Mouse (Mus musculus): ENCODE data around the gene 2810459M11Rik. TPM values are rescaled to one million over a fixed set of nuclear protein-coding genes. Genes with fewer than 3 reads are reported as not detected.

2810459M11Rik gene
- polyA plus RNA-seq (2017; shearing (Covaris generic)): not detected

DNA sequence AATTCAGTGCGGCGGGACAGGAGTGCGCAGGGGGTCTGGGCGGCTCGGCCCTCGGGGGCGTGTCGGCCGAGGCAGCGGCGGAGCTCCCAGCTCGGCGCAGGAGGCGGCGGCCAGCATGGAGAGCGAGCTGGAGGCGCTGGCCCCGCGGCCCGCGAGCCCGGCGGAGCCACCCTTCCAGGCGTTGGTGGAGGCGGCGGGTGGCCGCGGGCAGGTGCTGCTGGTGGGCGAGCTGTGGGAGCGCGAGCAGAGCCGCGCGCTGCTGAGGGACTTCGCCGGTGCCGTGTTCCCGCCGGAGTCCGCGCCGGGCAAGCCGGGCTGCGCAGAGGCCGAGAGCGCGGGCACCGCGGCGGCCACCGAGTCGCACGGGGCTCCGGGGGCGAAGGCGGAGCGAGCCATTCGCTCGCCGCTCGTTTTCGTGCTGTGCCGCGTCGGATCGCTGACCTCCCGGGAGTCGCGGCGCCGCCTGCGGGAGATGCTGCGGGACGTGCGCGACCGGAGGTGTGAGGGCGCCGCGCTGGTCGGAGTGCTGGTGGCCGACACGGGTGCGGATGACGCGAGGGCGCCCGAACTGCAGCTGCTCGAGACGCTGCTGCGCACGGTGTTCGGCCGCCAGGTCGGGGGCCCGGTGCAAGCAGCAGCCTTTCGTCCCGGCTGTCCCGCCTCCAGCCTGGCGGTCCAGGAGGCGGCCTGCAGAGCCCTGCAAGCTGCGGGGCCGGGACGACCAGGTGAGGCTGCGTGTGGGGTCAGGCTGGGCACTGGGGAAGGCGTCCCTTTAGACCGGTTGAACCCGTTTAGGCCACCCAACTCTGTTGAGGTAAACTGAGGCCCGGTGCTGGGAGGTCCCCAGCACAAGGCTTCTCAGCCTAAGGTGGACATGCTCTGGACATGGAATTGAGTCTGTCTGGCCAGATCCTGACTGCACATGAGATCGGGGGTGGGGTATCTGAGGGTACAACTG lies at the start of gene 2810459M11Rik:
Gene 2810459M11Rik, plus strand, starts transcription at position 16 of the 958 bp plus-strand sequence.
- ATAC-seq: peak; percentile 28

DNA sequence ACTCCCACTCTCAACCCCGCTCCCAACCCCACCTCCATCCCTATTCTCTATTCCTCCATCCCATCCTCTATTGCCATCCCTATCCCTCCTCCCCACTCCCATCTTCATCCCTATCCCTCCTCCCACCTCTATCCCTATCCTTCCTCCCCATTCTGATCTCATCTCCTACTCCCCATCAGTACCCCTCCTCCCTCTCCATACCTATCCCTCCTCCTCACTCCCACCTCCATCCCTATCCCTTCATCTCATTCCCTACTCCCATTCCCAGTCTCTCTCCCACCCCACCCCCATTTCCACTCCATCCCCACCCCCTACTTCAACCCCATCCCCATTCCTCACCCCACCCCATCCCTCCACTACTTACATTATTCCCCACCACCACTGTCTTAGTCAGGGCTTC lies 48.4 kb upstream of the 2810459M11Rik start:
- ATAC-seq: no peak

DNA sequence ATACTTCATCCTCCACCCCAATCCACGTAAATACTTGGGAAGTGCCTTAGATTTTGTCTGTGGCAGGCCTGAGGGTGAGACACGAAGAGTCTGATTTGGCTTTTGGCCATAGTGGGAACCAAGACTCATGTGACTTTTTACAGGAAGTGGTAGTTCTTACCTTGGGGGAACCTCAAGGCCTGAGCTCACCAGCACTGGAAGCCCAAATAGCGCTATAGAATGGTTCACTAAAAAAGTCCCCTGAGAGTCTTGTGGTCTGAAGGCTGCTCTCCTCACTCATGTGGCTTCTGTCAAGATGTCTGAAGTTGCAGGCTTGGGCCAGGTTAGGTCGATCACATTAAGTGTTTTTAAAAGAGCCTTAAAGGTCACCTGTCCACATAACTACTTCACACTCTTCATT lies 47.7 kb upstream of the 2810459M11Rik start:
- peak; percentile 92 for ATAC-seq

DNA sequence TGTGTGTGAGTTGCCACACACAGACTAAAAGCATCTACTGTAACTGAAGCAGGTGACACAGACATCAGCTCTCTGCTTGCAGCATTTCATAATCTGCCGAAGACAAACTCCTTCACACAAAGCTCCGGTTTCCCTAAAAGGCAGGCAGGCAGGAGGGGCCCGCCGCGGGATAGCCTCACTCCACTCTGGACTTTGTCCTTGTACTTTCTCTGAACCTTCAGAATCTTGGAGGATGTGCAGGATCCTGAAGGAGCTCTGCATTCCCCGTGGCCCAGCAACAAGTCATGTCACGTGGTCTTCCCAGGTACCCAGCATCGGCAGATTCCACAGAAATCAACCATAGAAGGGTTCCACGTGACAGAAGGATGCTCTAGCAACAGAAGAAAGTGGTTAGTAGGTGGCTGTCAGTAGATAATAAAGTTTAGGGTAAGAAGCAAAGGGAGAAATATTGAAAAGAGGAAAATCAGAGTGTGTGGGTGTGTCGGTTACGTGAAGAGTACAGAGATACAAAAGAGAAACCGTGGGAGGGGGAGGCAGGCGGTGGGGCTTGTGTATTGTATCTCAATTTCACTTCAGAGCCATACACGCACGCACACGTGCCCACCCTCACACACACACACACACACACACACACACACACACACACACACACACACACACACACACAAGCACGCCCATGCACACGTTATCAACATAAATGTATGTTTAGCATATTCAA lies 45.7 kb upstream of the 2810459M11Rik start:
- ATAC-seq: peak; percentile 42

DNA sequence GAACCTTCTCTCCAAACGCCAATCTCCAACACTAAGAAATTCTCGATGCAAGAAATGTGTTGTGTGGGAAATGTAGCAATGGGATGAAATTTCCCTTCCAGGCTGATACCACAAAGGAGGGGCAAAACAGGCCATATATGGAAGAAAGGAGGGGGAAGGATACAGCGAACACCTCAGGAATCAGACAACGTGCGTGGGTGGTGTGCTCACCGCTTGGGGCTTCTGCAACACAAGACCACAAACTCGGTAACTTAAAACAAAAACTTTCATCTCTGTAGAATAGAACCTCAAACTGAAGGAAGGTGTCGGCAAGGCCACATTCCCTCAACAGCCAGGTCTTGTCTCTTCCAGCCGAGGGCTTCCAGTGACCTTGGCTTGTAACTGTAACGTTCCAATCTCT lies 40.1 kb upstream of the 2810459M11Rik start:
- peak; percentile 70 for ATAC-seq

DNA sequence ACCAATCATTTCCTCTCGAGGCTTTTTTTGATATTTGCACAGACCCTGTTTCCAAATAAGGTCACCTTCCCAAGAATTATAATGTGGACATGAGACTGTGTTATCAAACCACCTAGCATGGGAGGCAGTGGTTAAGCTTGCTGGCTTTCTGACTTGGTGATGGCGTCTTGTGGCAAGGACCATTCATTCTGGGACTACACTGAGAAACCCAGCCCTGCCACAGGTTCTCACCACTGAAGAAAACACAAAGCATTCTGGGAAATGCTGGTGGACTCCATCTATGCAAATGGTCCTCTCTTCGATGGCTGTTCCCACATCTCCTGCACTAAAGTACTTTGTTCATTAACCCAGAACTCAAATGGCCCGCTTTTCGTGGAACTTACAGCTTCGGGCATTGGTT lies 39.6 kb upstream of the 2810459M11Rik start:
- no peak for ATAC-seq

DNA sequence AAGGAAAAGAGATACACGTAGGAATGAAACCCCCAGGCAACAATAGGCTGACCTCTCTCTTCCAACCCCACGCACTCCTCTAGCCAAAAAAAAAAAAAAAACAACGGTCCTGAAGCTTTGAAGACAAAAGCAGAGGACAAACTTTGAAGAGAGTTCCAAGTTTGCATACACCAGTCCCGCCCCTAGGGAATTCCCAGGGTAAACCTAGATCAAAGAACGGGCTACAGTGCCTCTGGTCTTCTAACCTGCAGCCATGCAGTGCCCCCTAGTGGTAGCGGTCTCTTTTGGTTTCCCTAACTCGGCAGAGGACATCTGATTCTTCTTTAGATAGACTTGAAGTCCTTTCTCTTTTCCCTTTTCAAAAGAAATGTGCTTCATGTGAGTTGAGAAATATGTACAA lies 37.9 kb upstream of the 2810459M11Rik start:
- peak; percentile 79 for ATAC-seq

DNA sequence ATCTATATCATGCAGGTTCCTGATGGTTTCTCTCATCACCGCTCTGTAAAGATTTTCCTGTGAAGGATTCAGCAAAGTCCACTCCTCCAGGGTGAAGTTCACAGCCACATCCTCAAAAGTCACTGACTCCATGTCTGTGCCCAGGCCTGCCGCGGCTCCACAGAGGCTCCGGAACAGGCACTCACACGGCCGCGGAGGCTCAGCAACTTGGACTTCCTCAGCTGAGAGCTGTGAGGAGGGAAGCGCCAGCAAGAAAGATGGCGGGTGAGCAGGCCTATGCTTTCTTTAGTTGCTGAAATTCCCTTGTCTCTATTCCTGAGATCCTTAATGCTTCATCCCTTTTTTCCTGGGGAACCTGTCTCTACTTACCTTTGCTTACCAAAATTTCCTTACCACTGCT lies 29.9 kb upstream of the 2810459M11Rik start:
- peak; percentile 43 for ATAC-seq

DNA sequence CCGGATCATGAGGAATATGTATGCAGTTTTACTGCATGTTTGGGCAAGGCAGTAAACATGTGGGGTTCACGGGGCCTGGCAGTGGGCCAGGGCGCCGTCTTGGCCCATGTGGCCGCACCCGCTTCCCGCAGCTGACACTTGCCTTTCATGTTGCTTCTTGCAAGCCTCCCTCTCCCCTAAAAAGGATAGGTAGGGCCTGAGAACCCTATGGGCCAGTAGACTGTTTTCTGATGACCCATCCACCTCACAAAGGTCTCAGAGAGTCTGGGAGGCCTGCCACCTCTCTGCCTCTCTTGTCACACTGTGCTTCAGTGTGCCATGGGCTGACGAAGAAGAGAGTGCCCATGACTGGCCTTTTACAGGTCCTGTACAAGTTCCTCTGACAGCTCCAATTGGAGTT lies 29.1 kb upstream of the 2810459M11Rik start, which contains the start of gene Spata3:
Gene Spata3, plus strand, starts transcription at position 301 of the 400 bp plus-strand sequence.
- ATAC-seq: no peak

DNA sequence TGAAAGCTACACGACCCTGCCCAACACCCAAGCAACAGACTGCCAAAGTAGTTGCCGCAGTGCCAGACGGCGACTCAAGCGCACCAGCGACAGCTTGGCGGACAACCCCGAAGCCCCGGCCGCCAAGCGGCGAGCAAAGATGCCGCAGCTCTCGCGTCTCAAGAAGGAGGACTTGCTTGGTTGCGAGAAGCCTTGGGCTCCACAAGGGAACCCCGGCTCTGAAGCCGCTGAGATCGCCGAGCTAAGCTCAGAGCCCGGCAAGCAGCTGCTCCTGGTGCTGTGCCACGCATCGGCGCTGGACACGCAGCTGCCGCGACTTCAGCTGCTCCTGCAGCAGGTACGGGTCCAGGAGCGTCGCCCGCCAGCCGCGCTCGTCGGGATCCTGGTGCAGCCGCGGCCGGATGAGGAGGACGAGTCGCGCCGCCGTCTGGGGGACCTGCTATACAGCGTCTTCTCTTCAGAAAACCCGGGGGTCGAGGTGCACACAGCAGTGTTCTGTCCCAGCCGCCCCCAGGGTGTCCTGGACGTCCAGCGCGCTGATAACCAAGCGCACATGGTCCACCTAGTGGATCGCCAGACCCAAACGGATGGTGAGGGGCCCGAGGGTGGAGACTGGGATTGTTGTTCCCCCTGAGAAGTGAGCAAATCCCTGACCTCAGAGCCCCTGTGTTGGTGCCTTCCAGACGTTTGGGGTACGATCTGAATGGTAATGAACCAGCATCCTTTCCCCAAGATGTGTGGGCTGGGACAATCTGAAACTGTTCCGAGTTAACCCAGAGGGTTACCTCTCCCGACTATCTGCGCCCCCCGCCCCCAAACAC lies 27.2 kb upstream of the 2810459M11Rik start:
- peak; percentile 73 for ATAC-seq

DNA sequence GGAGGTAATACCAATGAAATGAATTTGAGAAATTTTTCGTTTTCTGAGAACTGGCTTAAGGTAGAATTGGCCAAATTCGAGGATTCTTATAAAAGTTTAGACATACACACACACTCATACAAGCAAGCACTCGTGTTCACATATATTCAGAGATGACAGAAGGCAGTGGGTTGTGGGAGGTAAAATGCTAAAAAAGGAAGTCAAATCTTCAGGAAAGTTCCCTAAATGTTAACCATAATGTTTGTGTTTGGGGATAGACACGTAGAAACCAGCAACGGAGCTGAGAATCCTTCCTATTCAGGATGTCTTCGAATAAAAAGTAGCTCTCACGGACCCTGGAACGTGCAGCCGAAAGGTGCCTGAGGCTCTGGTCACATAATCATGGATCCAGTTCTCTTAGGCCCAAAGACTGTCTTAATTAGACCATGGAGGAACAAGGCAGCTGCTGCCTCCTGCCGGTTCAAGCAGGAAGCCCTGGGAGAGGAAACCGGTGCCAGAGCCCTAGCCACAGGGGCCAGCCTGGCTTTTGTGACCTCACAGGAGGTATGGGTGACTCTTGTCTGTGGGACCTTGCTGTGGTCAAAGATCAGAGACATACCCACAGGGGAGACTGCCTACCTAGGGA lies 24.2 kb upstream of the 2810459M11Rik start:
- ATAC-seq: no peak

DNA sequence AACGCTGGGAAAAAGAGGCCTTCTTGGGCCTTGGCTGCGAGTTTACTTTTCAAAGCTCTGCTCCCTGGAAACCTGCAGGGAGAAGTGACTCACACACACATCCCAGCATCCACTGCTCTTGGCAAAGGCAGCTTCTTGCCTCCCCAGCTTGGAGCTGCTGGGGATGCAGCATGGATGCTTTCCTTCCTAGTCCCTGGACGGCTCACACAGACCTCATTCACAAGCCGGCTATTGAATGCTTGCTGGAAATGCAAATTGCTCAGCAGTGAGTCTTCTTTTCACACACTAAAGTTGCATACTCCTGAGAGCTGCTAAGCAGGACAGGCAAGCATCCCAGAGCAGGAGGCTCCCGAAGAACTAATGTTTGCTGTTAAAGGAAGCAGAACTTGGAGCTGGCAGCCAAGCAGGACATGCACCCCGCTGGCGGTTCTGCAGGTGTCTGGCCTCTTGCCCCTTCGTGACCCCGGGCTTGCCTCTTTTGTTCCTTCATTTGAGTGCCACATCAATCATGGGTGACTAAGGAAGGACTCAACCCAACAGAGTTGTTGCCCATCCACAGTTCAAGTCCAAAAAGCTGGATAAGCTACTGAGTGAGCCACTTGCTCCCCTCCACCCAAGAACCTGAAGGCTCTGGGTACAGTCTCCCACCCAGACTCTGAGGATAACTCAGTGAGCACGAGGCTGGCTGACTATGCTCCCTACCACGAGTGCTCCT lies 13.2 kb upstream of the 2810459M11Rik start:
- no peak for ATAC-seq

DNA sequence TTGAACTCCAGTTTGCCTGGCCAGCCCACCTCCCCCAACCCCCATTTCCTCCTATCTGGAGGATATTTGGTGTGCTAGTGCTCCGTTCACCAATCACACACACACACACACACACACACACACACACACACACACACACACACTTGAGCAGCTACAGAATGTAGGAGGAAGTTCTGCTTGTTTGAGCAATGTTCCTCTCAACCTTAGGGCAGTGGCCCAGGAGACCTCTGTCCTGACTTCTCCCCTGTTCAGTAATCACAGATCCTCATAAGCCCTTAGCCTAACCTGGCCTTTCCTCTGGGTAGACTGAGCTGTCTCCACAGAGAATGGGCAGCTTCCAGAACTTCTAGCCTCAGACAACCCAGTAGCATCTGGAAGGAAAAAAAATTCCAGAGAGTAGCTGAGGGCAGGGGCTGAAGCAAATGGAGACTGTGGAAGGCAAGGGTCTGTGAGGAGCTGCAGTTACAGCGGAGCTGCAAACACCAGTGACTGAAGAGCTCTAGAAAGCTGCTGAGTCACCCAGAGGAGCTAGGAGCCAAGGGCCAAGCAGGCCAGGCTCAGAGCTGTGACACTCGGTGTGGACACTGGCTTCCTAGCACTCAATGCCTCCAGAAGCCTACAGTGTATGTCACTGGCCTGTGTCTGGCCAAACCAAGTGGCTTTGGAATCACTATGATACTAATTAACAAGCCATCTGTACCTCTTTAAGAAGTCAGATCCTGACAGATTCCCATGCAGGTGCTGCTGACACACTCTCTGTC lies 7.3 kb upstream of the 2810459M11Rik start:
- no peak for ATAC-seq

DNA sequence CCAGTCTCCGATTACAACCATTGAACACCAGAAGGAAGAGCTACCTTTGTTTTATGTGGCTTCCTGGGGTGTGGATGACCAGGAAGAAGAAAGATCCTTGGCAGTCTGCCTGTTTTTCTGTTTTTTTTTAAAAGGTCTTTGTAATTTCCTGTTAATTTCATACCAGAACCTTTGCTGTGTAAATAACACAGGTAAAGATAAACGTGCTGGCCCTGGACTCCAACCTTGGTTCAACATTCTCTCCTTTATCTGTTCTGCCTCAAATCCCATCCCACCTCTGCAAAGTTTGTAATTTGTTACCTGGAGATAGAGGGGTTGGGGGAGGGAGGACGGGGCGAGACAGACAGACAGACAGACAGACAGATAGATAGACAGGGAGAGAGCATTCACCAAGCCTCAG lies 5.5 kb upstream of the 2810459M11Rik start:
- ATAC-seq: no peak

DNA sequence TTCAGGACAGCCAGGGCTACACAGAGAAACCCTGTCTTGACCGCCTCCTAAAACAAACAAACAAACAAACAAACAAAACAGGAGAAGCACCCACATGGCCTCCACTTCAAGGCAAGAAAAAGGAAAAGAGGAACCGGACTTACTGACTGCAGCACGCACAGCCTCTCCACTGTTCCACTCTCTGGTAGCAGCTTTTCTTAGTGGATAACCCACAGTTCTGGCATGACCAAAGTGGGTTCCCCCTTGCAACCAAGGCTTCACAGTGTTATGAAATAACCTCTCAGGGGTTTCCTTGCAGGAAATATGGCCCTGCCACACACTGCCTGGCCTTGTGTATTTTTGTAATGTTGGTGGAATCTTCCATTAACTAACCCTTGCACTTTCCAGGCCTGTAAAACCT lies 4.8 kb upstream of the 2810459M11Rik start:
- no peak for ATAC-seq

DNA sequence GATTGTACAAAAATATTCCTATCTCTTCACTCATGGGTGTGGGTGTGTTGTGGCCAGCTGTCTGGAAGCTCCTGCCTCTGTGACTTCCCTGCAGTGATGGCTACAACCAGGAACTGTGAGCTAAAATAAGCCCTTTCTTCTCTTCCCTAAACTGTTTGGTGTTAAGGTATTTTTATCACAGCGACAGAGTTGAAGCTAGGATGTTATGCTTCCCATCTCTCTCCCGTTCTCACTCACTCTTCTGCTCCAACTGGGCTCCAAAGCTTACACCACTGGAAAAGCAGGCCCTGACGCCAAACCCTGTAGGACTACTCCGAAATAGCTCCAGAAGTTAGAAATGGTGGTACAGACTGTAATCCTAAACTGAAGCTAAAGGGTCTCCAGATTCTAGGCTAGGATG lies 607 bp upstream of the 2810459M11Rik start:
- ATAC-seq: no peak

DNA sequence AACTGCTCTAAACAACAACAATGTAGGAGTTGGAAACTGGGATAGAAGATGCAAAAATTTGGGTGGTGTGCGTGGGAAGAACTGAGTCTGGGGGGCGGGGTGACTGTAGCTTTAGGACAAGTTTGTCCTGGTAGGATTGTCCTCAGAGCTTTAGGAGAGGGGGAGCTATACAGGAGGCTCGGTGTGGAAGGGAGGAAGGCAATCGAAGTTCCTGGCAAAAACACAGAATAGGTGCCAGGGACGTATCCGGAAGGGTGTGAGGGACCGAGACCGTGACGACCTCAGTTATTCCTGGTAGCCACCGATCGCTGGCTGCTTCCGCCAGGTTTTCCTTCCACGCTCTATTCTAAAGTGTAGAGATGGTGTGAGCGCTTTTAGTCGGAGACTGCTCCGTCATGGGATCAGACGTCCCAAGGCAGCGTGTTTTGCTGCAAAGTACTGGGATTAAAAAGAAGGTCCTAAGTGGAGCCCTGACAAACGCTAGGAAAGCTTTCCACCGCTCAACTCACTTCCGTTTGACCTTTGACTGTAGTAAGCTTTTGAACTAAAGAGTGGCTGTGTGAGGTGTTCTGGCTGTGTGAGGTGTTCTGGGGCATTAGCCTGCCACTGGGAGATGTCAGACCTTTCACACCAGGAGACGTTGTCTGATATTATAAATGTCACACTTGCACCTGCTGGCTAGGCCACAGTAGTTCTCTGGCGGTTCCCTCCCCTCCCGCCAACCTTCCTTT lies 1.3 kb downstream of the 2810459M11Rik start:
- no peak for ATAC-seq

DNA sequence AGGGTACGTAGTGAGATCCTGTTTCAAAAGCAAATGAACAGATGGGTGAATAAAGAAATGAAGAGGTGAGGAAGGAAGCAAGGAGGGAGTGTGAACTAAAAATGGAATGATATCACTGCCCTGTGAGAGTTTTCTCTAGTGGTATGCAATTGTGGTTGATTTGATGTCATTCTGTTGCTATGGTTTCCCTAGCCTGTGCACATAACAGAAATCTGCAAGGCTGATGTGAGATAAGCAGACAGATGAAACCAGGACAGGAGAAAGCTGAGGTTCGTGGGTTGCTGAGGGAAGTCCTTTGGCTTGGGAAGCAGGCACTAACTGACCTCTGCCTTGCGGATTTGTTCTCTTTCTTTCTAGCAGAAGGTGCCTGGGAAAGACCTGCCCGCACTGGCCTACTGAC lies 2.6 kb downstream of the 2810459M11Rik start:
- ATAC-seq: no peak

DNA sequence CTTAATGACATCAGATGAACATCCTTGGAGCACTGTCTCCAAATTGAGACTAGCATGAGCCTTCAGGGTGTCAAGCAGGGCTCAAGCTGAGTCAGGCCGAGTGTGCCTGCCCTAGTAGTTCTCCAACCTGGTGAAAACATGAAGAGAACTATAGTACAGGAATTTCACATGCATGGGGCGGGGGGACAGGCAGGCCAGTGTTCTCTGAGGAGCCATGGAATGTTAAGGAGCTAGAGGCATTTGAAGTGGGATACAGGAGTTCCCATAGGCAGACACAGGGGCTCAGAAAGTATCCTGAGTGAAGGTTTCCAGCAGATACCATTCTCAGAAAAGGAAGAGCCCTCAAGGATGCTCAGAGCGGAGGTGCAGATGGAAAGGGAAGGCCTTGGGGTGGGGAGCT lies 3.1 kb downstream of the 2810459M11Rik start:
- no peak for ATAC-seq
